In the genomic region with DNA sequence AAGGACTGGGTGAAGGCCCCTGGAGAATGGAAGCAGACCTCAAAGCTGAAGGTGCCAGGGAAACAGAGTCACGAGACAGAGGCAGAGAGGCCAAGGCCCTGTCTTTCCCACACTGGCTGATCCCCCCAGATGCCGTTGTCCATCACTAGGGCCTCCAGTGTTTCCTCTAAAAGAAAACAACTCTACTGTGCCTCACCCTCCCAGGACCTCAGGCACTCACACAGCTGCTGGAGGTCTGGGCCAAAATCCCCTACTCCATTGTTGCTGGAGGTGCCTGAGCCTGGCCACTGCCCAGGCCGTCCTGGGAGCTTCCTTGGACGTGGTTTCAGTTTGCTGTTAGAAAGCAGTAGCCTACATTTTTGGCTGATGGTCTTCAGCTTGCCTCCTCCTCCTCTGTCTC, we compare ENCODE assay signal across 26 mouse cellular contexts. TPM values are rescaled to one million over a fixed set of nuclear protein-coding genes. Genes with fewer than 3 reads are reported as not detected.
DNase-seq lines count a peak whose midpoint lies in the region; ATAC-seq and TF ChIP-seq lines count a peak whose summit lies in the region.
"Had no signal": no experiment of that assay in that cellular context is flagged by ENCODE, and none has a peak within 500 bp of the region (broad histone marks: within the 10 kb centered on the region; RNA-seq: fewer than 3 reads in every experiment).

No protein-coding gene starts in this region.

- no peak overlapping the region for H3K4me3 ChIP-seq in lung, postnatal 0 days (ENCODE audit: low read depth, low read length)
- no peak overlapping the region for H3K4me3 ChIP-seq in myocyte
- H3K4me3 ChIP-seq: embryonic facial prominence, embryonic 12.5 days; embryonic facial prominence, embryonic 15.5 days; heart, embryonic 10.5 days; hindbrain, embryonic 10.5 days; hindbrain, embryonic 13.5 days; intestine, embryonic 15.5 days had no signal

- no peaks in the 10 kb centered on the region for H3K27me3 ChIP-seq in lung, postnatal 0 days (replicated peaks; ENCODE audit: insufficient read depth, low read length)
- H3K27me3 ChIP-seq in myocyte (ENCODE audit: control insufficient read depth, insufficient read depth, insufficient read length): no peaks in the 10 kb centered on the region
- H3K27me3 ChIP-seq: embryonic facial prominence, embryonic 12.5 days; embryonic facial prominence, embryonic 15.5 days; hindbrain, embryonic 13.5 days; intestine, embryonic 15.5 days had no signal

- 0 out of 2 replicates have a peak overlapping the region, but pooled peaks have one; percentile 14 for H3K27ac ChIP-seq in lung, postnatal 0 days (ENCODE audit: low read length)
- H3K27ac ChIP-seq: embryonic facial prominence, embryonic 12.5 days; embryonic facial prominence, embryonic 15.5 days; heart, embryonic 10.5 days; hindbrain, embryonic 10.5 days; hindbrain, embryonic 13.5 days; intestine, embryonic 15.5 days had no signal

- TF ChIP-seq EP300 in lung, postnatal 0 days (IDR thresholded peaks at IDR 0.05): no peak

- peaks cover 30% of the 10 kb centered on the region; the same call in 1 of the 2 replicates for H3K4me1 ChIP-seq in lung, postnatal 0 days (ENCODE audit: insufficient read depth, low read depth, low read length)

- no peak overlapping the region for H3ac ChIP-seq in myocyte (ENCODE audit: control insufficient read depth, insufficient read length)

- no peak for TF ChIP-seq POLR2A in myocyte (IDR thresholded peaks at IDR 0.05; ENCODE audit: insufficient read length, low read depth)

- no peaks in the 10 kb centered on the region for H3K36me3 ChIP-seq in lung, postnatal 0 days (ENCODE audit: insufficient read depth, low read length)
- H3K36me3 ChIP-seq in myocyte (ENCODE audit: control insufficient read depth, insufficient read depth): no peaks in the 10 kb centered on the region
- H3K36me3 ChIP-seq: embryonic facial prominence, embryonic 12.5 days; embryonic facial prominence, embryonic 15.5 days; hindbrain, embryonic 10.5 days; hindbrain, embryonic 13.5 days; intestine, embryonic 15.5 days had no signal

- no peaks in the 10 kb centered on the region for H3K9me3 ChIP-seq in lung, postnatal 0 days (ENCODE audit: low read length)
- H3K9me3 ChIP-seq: embryonic facial prominence, embryonic 12.5 days; embryonic facial prominence, embryonic 15.5 days; heart, embryonic 10.5 days; hindbrain, embryonic 10.5 days; hindbrain, embryonic 13.5 days; intestine, embryonic 15.5 days had no signal

- no peak for TF ChIP-seq CTCF in lung, postnatal 0 days (IDR thresholded peaks at IDR 0.05)

- no peak overlapping the region for H3K4me2 ChIP-seq in lung, postnatal 0 days (replicated peaks; ENCODE audit: low read depth, low read length)
- peak overlapping the region; percentile 51 for H3K4me2 ChIP-seq in myocyte (ENCODE audit: low read depth)
- H3K4me2 ChIP-seq: embryonic facial prominence, embryonic 12.5 days; embryonic facial prominence, embryonic 15.5 days; hindbrain, embryonic 13.5 days; intestine, embryonic 15.5 days had no signal

- ATAC-seq in lung, postnatal 0 days: no peak
- ATAC-seq: activated CD4-positive, CD25-positive, alpha-beta regulatory T cell, adult 4 months; CD4-positive, CD25-positive, alpha-beta regulatory T cell, adult 4 months; forebrain, embryonic 14.5 days; forebrain, postnatal 0 days; hindbrain, embryonic 16.5 days; intestine, embryonic 15.5 days had no signal

- H3K79me2 ChIP-seq in myocyte (ENCODE audit: control insufficient read depth, insufficient read depth): peaks cover 92% of the 10 kb centered on the region

- no peak overlapping the region for H3K9ac ChIP-seq in lung, postnatal 0 days (replicated peaks; ENCODE audit: low read depth)
- H3K9ac ChIP-seq: embryonic facial prominence, embryonic 12.5 days; embryonic facial prominence, embryonic 15.5 days; forebrain, postnatal 0 days; hindbrain, embryonic 13.5 days; intestine, embryonic 15.5 days had no signal

- WGBS in lung, postnatal 0 days: 42% methylated on average over 4 of the region's 4 CpGs

- peak; percentile 93 for DNase-seq in heart, adult 11 months
- no peak for DNase-seq in heart, postnatal 14 days
- DNase-seq in lung, postnatal 0 days (ENCODE audit: low spot score): no peak
- no peak for DNase-seq in lung, postnatal 14 days
- peak; percentile 66 for DNase-seq in gastrocnemius, postnatal 14 days
- no peak for DNase-seq in cerebellum, adult 9-10 months
- DNase-seq: adrenal gland, postnatal 10 days; adrenal gland, postnatal 36 days; cerebellum, adult 18-20 months; cerebellum, adult 9-11 months; cerebellum, postnatal 25 days; forebrain, postnatal 0 days; heart, adult 18-20 months; heart, postnatal 36 days; kidney, adult 11 months had no signal

- intact Hi-C loops in heart, postnatal 14 days (cut with DNase I): loop anchor here (5.0 kb wide), 1 partner anchor 33 kb away; no protein-coding TSS in a partner anchor
- intact Hi-C loops in gastrocnemius, postnatal 14 days (cut with DNase I; ENCODE audit: low total_unique reads): no loop called here

TF ChIP-seq in myocyte, 11 proteins besides CTCF, POLR2A, EP300 and RAD21:
- TF ChIP-seq CEBPB (IDR thresholded peaks at IDR 0.05; ENCODE audit: insufficient read depth, poor library complexity, severe bottlenecking): no peak
- TF ChIP-seq MYOD1 (IDR thresholded peaks at IDR 0.05; ENCODE audit: control insufficient read depth in 1 of 3, insufficient read length in 2 of 3, low read depth in 2 of 3): peak; percentile 84 to 96 (median 96)
- no peak for TF ChIP-seq REST (IDR thresholded peaks at IDR 0.05; ENCODE audit: insufficient read depth, insufficient read length)
- TF ChIP-seq E2F4 (IDR thresholded peaks at IDR 0.05; ENCODE audit: insufficient read depth): no peak
- no peak for TF ChIP-seq POLR2AphosphoS2 (IDR thresholded peaks at IDR 0.05; ENCODE audit: insufficient read length, low read depth)
- TF ChIP-seq MYOG (IDR thresholded peaks at IDR 0.05; ENCODE audit: control insufficient read depth in 1 of 3, insufficient read depth in 1 of 3, insufficient read length in 2 of 3, low read depth in 2 of 3): peak; percentile 31 to 87 (median 39)
- no peak for TF ChIP-seq MAX (IDR thresholded peaks at IDR 0.05; ENCODE audit: low read depth)
- TF ChIP-seq SRF (IDR thresholded peaks at IDR 0.05; ENCODE audit: control insufficient read depth, insufficient read length, low read depth): no peak
- peak; percentile 63 for TF ChIP-seq TCF12 (IDR thresholded peaks at IDR 0.05; ENCODE audit: insufficient read depth, poor library complexity, severe bottlenecking)
- TF ChIP-seq TCF3 (IDR thresholded peaks at IDR 0.05; ENCODE audit: insufficient read length, low read depth): peak; percentile 35
- TF ChIP-seq USF1 (IDR thresholded peaks at IDR 0.05; ENCODE audit: low read depth): no peak

RNA-seq across cellular contexts. Expression of gene Myo1e, which starts 47.9 kb away (rescaled TPM):
- total RNA-seq in heart, postnatal 14 days (2021): 10 to 100 TPM; 14.6 to 17.6 TPM
- 36.0 and 43.0 TPM in 2 replicates for polyA plus RNA-seq in lung, postnatal 0 days (2015; fragmentation: Nextera tagmentation; extraction: Ambion mirVana)
- 10 to 100 TPM; 14.4 to 15.2 TPM for total RNA-seq in gastrocnemius, postnatal 14 days (2021)
- 26.5 TPM for polyA plus RNA-seq in myocyte (2012; fragmentation: generic; extraction: Trizol)

Comparison
In these comparisons a context has a peak if more than half of its experiments do, and no peak if none do; other contexts are left out.
1. DNase-seq: peak in heart, adult 11 months (single experiment) and gastrocnemius, postnatal 14 days (single experiment); none in heart, postnatal 14 days (0 of 2), lung, postnatal 0 days (single experiment), lung, postnatal 14 days (single experiment) and cerebellum, adult 9-10 months (single experiment).